Mouse (Mus musculus): ENCODE measurements around the gene Efl1. TPM values are rescaled to one million over a fixed set of nuclear protein-coding genes. Genes with fewer than 3 reads are reported as not detected.
"Not testable (repeated sequence)": the region's sequence is repeated elsewhere in the genome, so short reads cannot be mapped to it uniquely, and the experiment has no call there.

Efl1 gene
- polyA plus RNA-seq, 2 experiments = 10.2 to 27.6 TPM

GRCm38 (mm10) chr7:82759091-82759490 lies 110.7 kb downstream of the Efl1 start:
- H3K36me3 ChIP-seq (ENCODE audit: control insufficient read depth, insufficient read depth, low read length) = peaks cover 23% of the 10 kb centered on the region
- H3K4me1 ChIP-seq (ENCODE audit: control insufficient read depth, insufficient read depth, low read length) = no peaks in the 10 kb centered on the region
- H3K9ac ChIP-seq (ENCODE audit: low read depth, low read length, severe bottlenecking) = no peak overlapping the region
- no peak overlapping the region for H3K4me2 ChIP-seq (replicated peaks; ENCODE audit: low read depth, low read length, severe bottlenecking)
- no peak for TF ChIP-seq POLR2A (IDR thresholded peaks at IDR 0.05; ENCODE audit: borderline replicate concordance, extremely low read depth, insufficient read depth, insufficient read length)
- no peaks in the 10 kb centered on the region for H3K27me3 ChIP-seq (ENCODE audit: control insufficient read depth, insufficient read depth, low read length)
- DNase-seq (ENCODE audit: low spot score) = no peak
- ATAC-seq (ENCODE audit: low FRiP score, low read depth) = no peak
- WGBS = 83% methylated on average over 4 of the region's 4 CpGs
- no peak overlapping the region for H3K27ac ChIP-seq (replicated peaks; ENCODE audit: low read depth, low read length)
- H3K9me3 ChIP-seq (ENCODE audit: control insufficient read depth, low read length) = no peaks in the 10 kb centered on the region
- H3K4me3 ChIP-seq (replicated peaks; ENCODE audit: low read length) = no peak overlapping the region

GRCm38 (mm10) chr7:82764951-82765350 lies 116.5 kb downstream of the Efl1 start:
- Histone ChIP-seq H3K4me3 (replicated peaks; ENCODE audit: low read length) (no peak overlapping the region), H3K9me3 (ENCODE audit: control insufficient read depth, low read length) (no peaks in the 10 kb centered on the region), H3K4me1 (ENCODE audit: control insufficient read depth, insufficient read depth, low read length) (peaks cover 7% of the 10 kb centered on the region), H3K27me3 (ENCODE audit: control insufficient read depth, insufficient read depth, low read length) (no peaks in the 10 kb centered on the region), H3K27ac (replicated peaks; ENCODE audit: low read depth, low read length) (no peak overlapping the region), H3K36me3 (ENCODE audit: control insufficient read depth, insufficient read depth, low read length) (peaks cover 13% of the 10 kb centered on the region), H3K4me2 (replicated peaks; ENCODE audit: low read depth, low read length, severe bottlenecking) (no peak overlapping the region), H3K9ac (ENCODE audit: low read depth, low read length, severe bottlenecking) (no peak overlapping the region)
- TF ChIP-seq POLR2A (IDR thresholded peaks at IDR 0.05; ENCODE audit: borderline replicate concordance, extremely low read depth, insufficient read depth, insufficient read length) = no peak
- ATAC-seq (ENCODE audit: low FRiP score, low read depth) = no peak
- DNase-seq (ENCODE audit: low spot score) = no peak
- WGBS = 83% methylated on average over 1 of the region's 1 CpGs

GRCm38 (mm10) chr7:82766623-82767022 lies 118.2 kb downstream of the Efl1 start:
- H3K27ac ChIP-seq (replicated peaks; ENCODE audit: low read depth, low read length) = no peak overlapping the region
- H3K36me3 ChIP-seq (ENCODE audit: control insufficient read depth, insufficient read depth, low read length) = peaks cover 13% of the 10 kb centered on the region
- WGBS = 76% methylated on average over 6 of the region's 6 CpGs
- H3K4me1 ChIP-seq (ENCODE audit: control insufficient read depth, insufficient read depth, low read length) = peaks cover 13% of the 10 kb centered on the region
- no peak for TF ChIP-seq POLR2A (IDR thresholded peaks at IDR 0.05; ENCODE audit: borderline replicate concordance, extremely low read depth, insufficient read depth, insufficient read length)
- no peak overlapping the region for H3K4me2 ChIP-seq (replicated peaks; ENCODE audit: low read depth, low read length, severe bottlenecking)
- no peak for ATAC-seq (ENCODE audit: low FRiP score, low read depth)
- H3K27me3 ChIP-seq (ENCODE audit: control insufficient read depth, insufficient read depth, low read length) = no peaks in the 10 kb centered on the region
- DNase-seq (ENCODE audit: low spot score) = no peak
- H3K4me3 ChIP-seq (replicated peaks; ENCODE audit: low read length) = no peak overlapping the region
- H3K9me3 ChIP-seq (ENCODE audit: control insufficient read depth, low read length) = no peaks in the 10 kb centered on the region
- no peak overlapping the region for H3K9ac ChIP-seq (ENCODE audit: low read depth, low read length, severe bottlenecking)

- TF ChIP-seq POLR2A (IDR thresholded peaks at IDR 0.05; ENCODE audit: borderline replicate concordance, extremely low read depth, insufficient read depth, insufficient read length) = no peak
- Histone ChIP-seq H3K9me3 (ENCODE audit: control insufficient read depth, low read length) (no peaks in the 10 kb centered on the region), H3K27me3 (ENCODE audit: control insufficient read depth, insufficient read depth, low read length) (no peaks in the 10 kb centered on the region), H3K36me3 (ENCODE audit: control insufficient read depth, insufficient read depth, low read length) (peaks cover 3% of the 10 kb centered on the region; the same call in 1 of the 2 replicates), H3K4me2 (replicated peaks; ENCODE audit: low read depth, low read length, severe bottlenecking) (no peak overlapping the region), H3K9ac (ENCODE audit: low read depth, low read length, severe bottlenecking) (no peak overlapping the region), H3K4me3 (replicated peaks; ENCODE audit: low read length) (no peak overlapping the region), H3K4me1 (ENCODE audit: control insufficient read depth, insufficient read depth, low read length) (peaks cover 26% of the 10 kb centered on the region), H3K27ac (replicated peaks; ENCODE audit: low read depth, low read length) (0 out of 2 replicates have a peak overlapping the region, but pooled peaks have one; percentile 13)
- no peak for ATAC-seq (ENCODE audit: low FRiP score, low read depth)
- WGBS = 47% methylated on average over 6 of the region's 6 CpGs
- no peak for DNase-seq (ENCODE audit: low spot score)
These were observed 121.8 kb downstream of the Efl1 start for GRCm38 (mm10) chr7:82770207-82770606.

GRCm38 (mm10) chr7:82770957-82771660 lies 122.7 kb downstream of the Efl1 start:
- not testable (repeated sequence) for H3K36me3 ChIP-seq (ENCODE audit: control insufficient read depth, insufficient read depth, low read length); H3K9ac ChIP-seq (ENCODE audit: low read depth, low read length, severe bottlenecking); H3K4me3 ChIP-seq (replicated peaks; ENCODE audit: low read length); H3K9me3 ChIP-seq (ENCODE audit: control insufficient read depth, low read length); H3K4me2 ChIP-seq (replicated peaks; ENCODE audit: low read depth, low read length, severe bottlenecking); H3K27me3 ChIP-seq (ENCODE audit: control insufficient read depth, insufficient read depth, low read length); ATAC-seq (ENCODE audit: low FRiP score, low read depth); H3K27ac ChIP-seq (replicated peaks; ENCODE audit: low read depth, low read length); DNase-seq (ENCODE audit: low spot score)
- WGBS = 89% methylated on average over 25 of the region's 29 CpGs
- H3K4me1 ChIP-seq (ENCODE audit: control insufficient read depth, insufficient read depth, low read length) = peaks cover 26% of the 10 kb centered on the region

GRCm38 (mm10) chr7:82771661-82772021 lies 123.2 kb downstream of the Efl1 start:
- peaks cover 26% of the 10 kb centered on the region for H3K4me1 ChIP-seq (ENCODE audit: control insufficient read depth, insufficient read depth, low read length)
- not testable (repeated sequence) for H3K9me3 ChIP-seq (ENCODE audit: control insufficient read depth, low read length)
- WGBS = 86% methylated on average over 25 of the region's 25 CpGs

More at GRCm38 (mm10) chr7:82771661-82772021, 123.2 kb downstream of the Efl1 start:
- H3K36me3 ChIP-seq (ENCODE audit: control insufficient read depth, insufficient read depth, low read length); H3K9ac ChIP-seq (ENCODE audit: low read depth, low read length, severe bottlenecking); ATAC-seq (ENCODE audit: low FRiP score, low read depth); H3K4me2 ChIP-seq (replicated peaks; ENCODE audit: low read depth, low read length, severe bottlenecking); H3K4me3 ChIP-seq (replicated peaks; ENCODE audit: low read length); DNase-seq (ENCODE audit: low spot score); H3K27me3 ChIP-seq (ENCODE audit: control insufficient read depth, insufficient read depth, low read length); H3K27ac ChIP-seq (replicated peaks; ENCODE audit: low read depth, low read length): not testable (repeated sequence)

All from limb, embryonic 14.5 days (tissue).